Mouse (Mus musculus) lung, postnatal 0 days (tissue): ENCODE data around the gene Zfp12.

Experiments used
- CTCF ChIP-seq: IDR thresholded peaks from 2 replicates; pipeline ENCODE4 v1.5.1; 2016; ENCODE audit warnings: antibody characterized with exemption, mild to moderate bottlenecking
- EP300 ChIP-seq: IDR thresholded peaks from 2 replicates; pipeline ENCODE4 v1.6.1; 2016; ENCODE audit warnings: antibody characterized with exemption, mild to moderate bottlenecking, control low read depth

- TF ChIP-seq CTCF (no peak), EP300 (no peak)
Measured at GRCm38 (mm10) chr5:143252791-143253185, 17.8 kb downstream of the Zfp12 start.
